Mouse (Mus musculus): ENCODE data around the gene Cnnm2. TPM values are rescaled to one million over a fixed set of nuclear protein-coding genes. Genes with fewer than 3 reads are reported as not detected.

Cnnm2 gene
- total and polyA plus RNA-seq, 3 experiments: 4.0 to 10.7 TPM; not detected in 1

GRCm38 (mm10) chr19:46763356-46763755 lies 2.0 kb downstream of the Cnnm2 start:
- Histone ChIP-seq H3K79me2 (ENCODE audit: control insufficient read depth, insufficient read depth, low read length, poor library complexity) (peaks cover 2% of the 10 kb centered on the region), H3K27me3 (ENCODE audit: control insufficient read depth in 1 of 2, insufficient read depth in 2 of 2, low read length in 2 of 2) (peaks cover 2 to 12% of the 10 kb centered on the region in 2 experiments; a peak in 3 of 4 replicates), H3K36me3 (ENCODE audit: control insufficient read depth in 1 of 2, insufficient read depth in 2 of 2, low read length in 2 of 2) (peaks cover 0 to 38% of the 10 kb centered on the region in 2 experiments; a peak in 2 of 4 replicates), H3K4me1 (ENCODE audit: control insufficient read depth in 1 of 2, insufficient read depth in 2 of 2, low read length in 2 of 2) (peaks cover 24 to 28% of the 10 kb centered on the region in 2 experiments), H3K27ac (ENCODE audit: control insufficient read depth, low read depth, low read length) (no peak overlapping the region), H3K4me3 (ENCODE audit: control insufficient read depth in 1 of 2, insufficient read depth in 1 of 2, low read depth in 2 of 2, low read length in 2 of 2) (peak overlapping the region; percentile 67 to 96), H3K9me3 (replicated peaks; ENCODE audit: insufficient read depth, low read length) (no peaks in the 10 kb centered on the region), H3K9ac (ENCODE audit: control insufficient read depth, low read depth, low read length, poor library complexity, severe bottlenecking) (peak overlapping the region; percentile 21; the same call in 1 of the 2 replicates)
- TF ChIP-seq USF2 (IDR thresholded peaks at IDR 0.05; ENCODE audit: borderline replicate concordance in 1 of 2, insufficient read depth in 1 of 2, low read depth in 1 of 2, low read length in 2 of 2) (no peak), SIN3A (IDR thresholded peaks at IDR 0.05; ENCODE audit: low read length) (no peak), POLR2AphosphoS5 (IDR thresholded peaks at IDR 0.05; ENCODE audit: borderline replicate concordance, low read depth, low read length) (no peak), MYC (IDR thresholded peaks at IDR 0.05; ENCODE audit: low read depth, low read length) (no peak), CHD2 (IDR thresholded peaks at IDR 0.05; ENCODE audit: low read length) (no peak), MXI1 (IDR thresholded peaks at IDR 0.05; ENCODE audit: low read depth, low read length) (no peak), TAL1 (IDR thresholded peaks at IDR 0.05; ENCODE audit: low read length) (no peak)
- DNase-seq (ENCODE audit: low read depth, low spot score): peak; percentile 47

- Histone ChIP-seq H3K27me3 (ENCODE audit: control insufficient read depth in 1 of 2, insufficient read depth in 2 of 2, low read length in 2 of 2) (peaks cover 2 to 12% of the 10 kb centered on the region in 2 experiments; a peak in 3 of 4 replicates), H3K79me2 (ENCODE audit: control insufficient read depth, insufficient read depth, low read length, poor library complexity) (peaks cover 2% of the 10 kb centered on the region), H3K9ac (ENCODE audit: control insufficient read depth, low read depth, low read length, poor library complexity, severe bottlenecking) (no peak overlapping the region), H3K27ac (ENCODE audit: control insufficient read depth, low read depth, low read length) (no peak overlapping the region), H3K36me3 (ENCODE audit: control insufficient read depth in 1 of 2, insufficient read depth in 2 of 2, low read length in 2 of 2) (peaks cover 0 to 38% of the 10 kb centered on the region in 2 experiments; a peak in 2 of 4 replicates), H3K4me1 (ENCODE audit: control insufficient read depth in 1 of 2, insufficient read depth in 2 of 2, low read length in 2 of 2) (peaks cover 24 to 28% of the 10 kb centered on the region in 2 experiments), H3K9me3 (replicated peaks; ENCODE audit: insufficient read depth, low read length) (no peaks in the 10 kb centered on the region), H3K4me3 (ENCODE audit: control insufficient read depth in 1 of 2, insufficient read depth in 1 of 2, low read depth in 2 of 2, low read length in 2 of 2) (peak overlapping the region; percentile 33 to 96)
- peak; percentile 68 for DNase-seq (ENCODE audit: low read depth, low spot score)
- TF ChIP-seq MYB (IDR thresholded peaks at IDR 0.05; ENCODE audit: low read depth, low read length) (peak; percentile 44; the same call in 1 of the 2 replicates), RCOR1 (IDR thresholded peaks at IDR 0.05; ENCODE audit: low read depth, low read length) (peak; percentile 99), ETS1 (IDR thresholded peaks at IDR 0.05; ENCODE audit: low read depth, low read length) (peak; percentile 85), CHD1 (IDR thresholded peaks at IDR 0.05; ENCODE audit: low read depth, low read length) (0 out of 2 replicates have a peak, but pooled peaks have one; percentile 14), SIN3A (IDR thresholded peaks at IDR 0.05; ENCODE audit: low read length) (peak; percentile 86), GATA1 (IDR thresholded peaks at IDR 0.05; ENCODE audit: low read depth, low read length) (peak; percentile 83), MAFK (IDR thresholded peaks at IDR 0.05; ENCODE audit: borderline replicate concordance, low read depth, low read length) (peak; percentile 81; the same call in 1 of the 2 replicates), TAL1 (IDR thresholded peaks at IDR 0.05; ENCODE audit: low read length) (no peak), TBP (IDR thresholded peaks at IDR 0.05; ENCODE audit: low read depth, low read length) (no peak), POLR2A (IDR thresholded peaks at IDR 0.05; ENCODE audit: control insufficient read depth in 1 of 2, insufficient read depth in 1 of 2, low read depth in 1 of 2, low read length in 2 of 2, poor library complexity in 1 of 2) (no peak), SMC3 (IDR thresholded peaks at IDR 0.05; ENCODE audit: low read depth, low read length) (no peak), CTCF (IDR thresholded peaks at IDR 0.05 in 2 of 3, conservative IDR thresholded peaks at IDR 0.05 in 1 of 3; ENCODE audit: control insufficient read depth in 1 of 3, insufficient read depth in 1 of 3, low read depth in 2 of 3, low read length in 3 of 3, poor library complexity in 1 of 3, severe bottlenecking in 1 of 3) (no peak), MYC (IDR thresholded peaks at IDR 0.05; ENCODE audit: low read depth, low read length) (peak; percentile 52; the same call in 1 of the 2 replicates), MXI1 (IDR thresholded peaks at IDR 0.05; ENCODE audit: low read depth, low read length) (peak; percentile 68; the same call in 1 of the 2 replicates), ZNF384 (IDR thresholded peaks at IDR 0.05; ENCODE audit: low read depth, low read length) (peak; percentile 1; the same call in 1 of the 2 replicates), BHLHE40 (IDR thresholded peaks at IDR 0.05; ENCODE audit: borderline replicate concordance, low read depth, low read length) (peak; percentile 76), EP300 (IDR thresholded peaks at IDR 0.05; ENCODE audit: low read depth in 1 of 2, low read length in 2 of 2) (peak; percentile 82 to 84), TCF12 (IDR thresholded peaks at IDR 0.05; ENCODE audit: low read depth, low read length) (peak; percentile 75; the same call in 1 of the 2 replicates), MAX (IDR thresholded peaks at IDR 0.05; ENCODE audit: low read length) (peak; percentile 14; the same call in 1 of the 2 replicates)
Measured at GRCm38 (mm10) chr19:46763932-46764762, 2.8 kb downstream of the Cnnm2 start.
